Mouse (Mus musculus): ENCODE data around the gene Ydjc. TPM values are rescaled to one million over a fixed set of nuclear protein-coding genes. Genes with fewer than 3 reads are reported as not detected.

Gene Ydjc
- 8.9 and 9.4 TPM in 2 replicates for polyA plus RNA-seq (2016; fragmentation: Nextera tagmentation; extraction: Ambion mirVana)

DNA sequence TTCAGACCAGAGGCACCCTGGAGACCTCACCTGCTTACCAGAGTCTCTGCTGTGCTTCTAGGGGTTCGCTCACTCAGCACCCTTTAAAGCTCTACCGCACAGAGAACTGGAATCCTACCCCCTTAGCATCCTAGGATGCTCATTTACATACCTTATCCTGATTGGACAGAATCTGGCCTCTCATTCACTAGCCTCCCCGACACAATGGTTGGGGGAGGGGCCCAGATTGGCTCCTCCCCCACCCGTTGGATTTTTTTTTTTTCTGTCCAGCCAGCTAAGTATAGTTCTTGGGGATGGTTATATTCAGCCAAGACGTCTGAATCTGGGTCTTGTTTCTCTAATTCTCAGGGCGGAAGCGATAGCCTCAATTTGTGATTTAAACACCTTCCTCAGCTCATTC, at the start of gene Ydjc:
Ydjc (plus strand) TSS at position 283 of the 400 bp plus-strand sequence.
- H3K4me3 ChIP-seq = no peak within 1 kb of the TSS
- 21% methylated on average over 7 of the region's 7 CpGs for WGBS

DNA sequence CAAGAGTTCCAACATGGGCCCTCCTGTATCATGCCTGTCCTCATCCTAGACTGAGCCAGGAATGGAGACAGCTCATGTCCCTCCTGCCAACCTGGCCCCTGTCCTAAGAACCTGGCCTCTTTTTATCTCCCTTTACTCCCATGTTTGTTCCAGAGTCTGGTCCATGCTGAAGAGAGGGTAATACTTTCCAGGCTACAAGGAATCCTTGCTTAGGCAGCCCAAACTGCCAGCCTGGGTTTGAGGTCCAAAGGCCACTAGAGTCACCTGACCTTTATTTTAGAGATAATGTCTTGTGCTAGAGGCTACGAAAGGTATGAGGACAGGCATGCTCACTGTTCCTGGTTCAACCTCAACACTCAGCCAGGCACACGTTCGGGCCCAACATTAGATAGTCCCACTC, 47.5 kb upstream of the Ydjc start:
- ATAC-seq (ENCODE audit: insufficient number of reproducible peaks, insufficient read depth, low FRiP score, low TSS enrichment) = no peak
- H3K4me3 ChIP-seq = no peak overlapping the region
- no peak overlapping the region for H3K9ac ChIP-seq
- H3K27ac ChIP-seq = no peak overlapping the region
- peaks cover 88% of the 10 kb centered on the region for H3K36me3 ChIP-seq
- no peaks in the 10 kb centered on the region for H3K4me1 ChIP-seq
- H3K4me2 ChIP-seq (replicated peaks) = no peak overlapping the region
- no peaks in the 10 kb centered on the region for H3K9me3 ChIP-seq
- 93% methylated on average over 3 of the region's 3 CpGs for WGBS
- no peaks in the 10 kb centered on the region for H3K27me3 ChIP-seq

More for the DNA sequence above, at the start of gene Ydjc:
- Histone ChIP-seq H3K9ac (no peak within 1 kb of the TSS), H3K4me2 (replicated peaks) (no peak within 1 kb of the TSS), H3K27me3 (peaks cover 12% of the 10 kb centered on the region; the same call in 1 of the 2 replicates), H3K9me3 (no peaks in the 10 kb centered on the region), H3K36me3 (no peaks in the 10 kb centered on the region), H3K27ac (no peak within 1 kb of the TSS), H3K4me1 (peaks cover 14% of the 10 kb centered on the region; the same call in 1 of the 2 replicates)
- no peak for ATAC-seq (ENCODE audit: insufficient number of reproducible peaks, insufficient read depth, low FRiP score, low TSS enrichment)

DNA sequence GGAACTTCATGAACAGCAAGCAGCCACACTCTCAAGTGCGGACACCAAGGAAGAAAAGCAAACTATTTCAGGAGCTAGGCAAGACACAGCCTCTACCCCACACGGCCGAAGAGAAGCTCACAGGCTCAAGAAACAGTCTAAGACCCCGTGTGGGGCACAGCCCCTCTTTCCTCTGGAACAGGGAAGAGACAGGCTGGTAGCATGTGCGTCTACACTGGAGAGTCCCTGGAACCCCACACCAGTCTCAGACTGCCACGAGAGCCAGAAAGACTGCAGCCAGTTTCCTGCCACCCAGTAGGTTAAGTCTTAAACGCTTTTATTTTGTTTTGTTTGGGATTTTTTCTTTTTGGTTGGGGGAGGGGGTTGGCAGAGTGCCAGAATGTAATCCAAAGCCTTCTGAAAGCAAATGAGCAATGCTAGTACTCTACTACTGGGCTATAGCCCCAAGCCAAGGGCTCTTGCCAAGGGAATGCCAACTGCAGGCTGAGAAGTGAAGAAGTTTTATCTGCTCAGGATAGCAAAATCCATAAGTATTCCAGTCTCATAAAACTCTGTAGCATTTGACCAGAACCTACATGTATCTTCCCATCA, 41.7 kb upstream of the Ydjc start:
- Histone ChIP-seq H3K9me3 (no peaks in the 10 kb centered on the region), H3K4me2 (replicated peaks) (no peak overlapping the region), H3K9ac (no peak overlapping the region), H3K4me3 (no peak overlapping the region), H3K4me1 (peaks cover 8% of the 10 kb centered on the region), H3K27ac (0 out of 2 replicates have a peak overlapping the region, but pooled peaks have one; percentile 37), H3K27me3 (no peaks in the 10 kb centered on the region), H3K36me3 (peaks cover 84% of the 10 kb centered on the region)
- 63% methylated on average over 7 of the region's 7 CpGs for WGBS
- ATAC-seq (ENCODE audit: insufficient number of reproducible peaks, insufficient read depth, low FRiP score, low TSS enrichment) = no peak

DNA sequence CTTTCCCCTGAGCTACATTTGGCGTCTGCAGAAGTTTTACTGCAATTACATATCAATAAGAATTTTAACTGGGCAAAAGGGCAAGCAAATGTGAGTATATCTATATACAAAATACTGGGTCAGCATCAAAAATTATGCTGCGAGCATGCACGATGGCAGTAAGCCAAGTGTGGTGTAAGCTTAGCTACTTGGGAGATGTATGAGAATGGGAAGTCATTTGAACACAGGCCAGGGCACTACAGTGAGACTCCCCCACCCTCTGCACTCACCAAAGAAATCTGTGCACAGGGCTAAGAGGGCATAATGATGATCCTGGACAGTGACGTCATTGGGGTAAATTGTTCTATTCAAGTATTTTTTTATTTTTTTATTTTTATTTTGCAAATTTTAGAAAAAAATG, 39.8 kb upstream of the Ydjc start:
- no peak for ATAC-seq (ENCODE audit: insufficient number of reproducible peaks, insufficient read depth, low FRiP score, low TSS enrichment)
- Histone ChIP-seq H3K4me1 (peaks cover 9% of the 10 kb centered on the region), H3K9me3 (no peaks in the 10 kb centered on the region), H3K9ac (no peak overlapping the region), H3K4me2 (replicated peaks) (no peak overlapping the region), H3K4me3 (no peak overlapping the region), H3K36me3 (peaks cover 75% of the 10 kb centered on the region), H3K27ac (no peak overlapping the region), H3K27me3 (no peaks in the 10 kb centered on the region)
- 91% methylated on average over 4 of the region's 4 CpGs for WGBS

DNA sequence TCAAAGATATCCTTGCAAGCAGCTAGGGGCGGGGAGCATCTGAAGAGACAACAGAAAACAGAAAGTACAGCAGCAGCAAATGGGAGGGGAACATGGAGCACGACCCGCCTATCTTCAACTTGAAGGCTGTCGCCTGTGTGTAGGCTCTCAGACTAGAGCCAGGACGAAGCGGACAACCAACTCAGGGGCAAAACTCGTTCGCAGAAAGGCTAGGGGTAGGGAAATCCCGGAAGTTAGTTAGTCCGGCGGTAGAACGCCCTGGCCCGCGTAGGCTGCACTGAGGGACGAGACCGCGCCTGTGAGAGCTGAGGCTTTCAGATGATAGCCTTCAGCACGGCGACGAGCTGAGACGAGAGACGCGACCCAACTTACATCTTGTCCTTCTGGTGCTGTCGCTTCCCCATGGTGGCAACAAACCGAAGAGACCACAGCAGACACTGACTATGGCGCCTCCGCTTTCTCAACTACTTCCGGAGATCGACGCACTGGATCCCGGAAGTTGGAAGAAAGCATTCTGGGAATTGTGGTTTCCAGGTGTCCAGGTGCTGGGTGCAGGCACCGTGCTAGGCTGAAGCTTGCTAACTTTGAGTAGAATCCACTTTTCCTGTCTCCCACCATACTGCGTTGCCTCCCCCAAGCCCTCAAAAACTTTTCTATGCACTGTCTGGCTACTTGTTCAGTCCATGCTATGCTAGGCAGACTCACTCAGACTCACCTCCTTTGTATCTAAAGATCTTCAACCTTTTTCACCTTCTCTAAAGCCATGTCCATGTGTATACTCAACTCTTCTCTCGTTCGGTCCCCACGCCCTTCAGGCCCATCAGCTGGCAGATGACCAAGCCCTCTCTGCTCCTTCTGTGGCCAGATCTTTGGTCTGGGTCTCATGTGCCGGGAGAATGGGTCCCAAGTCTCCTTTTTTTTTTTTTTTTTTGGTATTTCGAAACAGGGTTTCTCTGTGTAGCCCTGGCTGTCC, 33.4 kb upstream of the Ydjc start, which contains the start of gene Ppil2:
Ppil2 (minus strand) TSS at position 487 of the 973 bp plus-strand sequence.
- Histone ChIP-seq H3K9ac (peak within 1 kb of the TSS; percentile 64), H3K9me3 (no peaks in the 10 kb centered on the region), H3K4me2 (replicated peaks) (peak within 1 kb of the TSS; percentile 74), H3K27me3 (no peaks in the 10 kb centered on the region), H3K4me3 (peak within 1 kb of the TSS; percentile 87), H3K27ac (peak within 1 kb of the TSS; percentile 61; the same call in 1 of the 2 replicates), H3K36me3 (peaks cover 42% of the 10 kb centered on the region), H3K4me1 (peaks cover 9% of the 10 kb centered on the region)
- WGBS = 10% methylated on average over 38 of the region's 38 CpGs
- ATAC-seq (ENCODE audit: insufficient number of reproducible peaks, insufficient read depth, low FRiP score, low TSS enrichment) = peak; percentile 78

DNA sequence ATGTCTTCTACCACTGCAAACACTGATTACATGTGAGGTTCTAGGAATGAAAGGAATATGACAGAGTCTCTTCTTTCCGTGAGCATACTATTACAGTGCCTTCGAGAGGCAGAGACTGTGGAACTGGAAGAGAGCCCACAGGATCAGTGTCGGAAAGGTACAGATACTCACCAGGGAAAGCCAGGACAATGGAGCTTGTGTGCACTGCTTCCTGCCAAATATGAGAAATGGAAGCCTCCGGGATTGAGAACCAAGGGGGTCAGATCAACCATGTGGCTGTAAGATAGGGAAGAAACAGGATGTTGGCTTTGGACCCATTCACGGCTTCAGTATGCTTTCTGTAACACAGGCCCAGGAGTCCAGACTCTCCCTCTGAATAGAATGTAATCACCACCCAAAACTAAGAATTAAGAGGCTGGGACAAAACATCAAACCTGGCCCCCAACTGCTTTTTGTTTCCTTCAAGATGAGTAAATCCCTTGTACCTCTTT, 27.1 kb upstream of the Ydjc start:
- H3K4me3 ChIP-seq = no peak overlapping the region
- peaks cover 8% of the 10 kb centered on the region; the same call in 1 of the 2 replicates for H3K4me1 ChIP-seq
- H3K4me2 ChIP-seq (replicated peaks) = no peak overlapping the region
- peaks cover 69% of the 10 kb centered on the region for H3K36me3 ChIP-seq
- no peaks in the 10 kb centered on the region for H3K27me3 ChIP-seq
- H3K27ac ChIP-seq = no peak overlapping the region
- ATAC-seq (ENCODE audit: insufficient number of reproducible peaks, insufficient read depth, low FRiP score, low TSS enrichment) = no peak
- 86% methylated on average over 5 of the region's 5 CpGs for WGBS
- H3K9me3 ChIP-seq = no peaks in the 10 kb centered on the region
- no peak overlapping the region for H3K9ac ChIP-seq

DNA sequence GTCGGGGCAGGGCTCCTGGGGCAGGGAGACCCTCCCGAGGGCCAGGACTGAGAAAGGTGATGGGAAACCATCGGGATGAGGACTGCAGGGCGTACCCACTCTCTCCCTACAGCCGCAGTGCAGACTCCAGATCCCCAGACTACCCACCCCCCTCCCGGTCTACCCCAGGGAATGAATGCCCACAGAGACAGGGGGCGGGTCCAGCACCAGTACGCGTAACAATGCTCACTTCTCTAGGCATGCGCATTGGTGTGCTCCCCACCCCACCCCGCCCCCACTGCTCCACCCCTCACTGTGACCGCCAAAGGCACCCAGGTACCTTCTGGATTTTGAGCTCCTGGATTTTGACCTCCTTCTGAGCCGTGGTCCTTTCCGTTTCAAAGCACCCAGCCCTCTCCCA, 22.9 kb upstream of the Ydjc start:
- Histone ChIP-seq H3K9ac (no peak overlapping the region), H3K36me3 (peaks cover 50% of the 10 kb centered on the region), H3K27ac (no peak overlapping the region), H3K4me1 (peaks cover 26% of the 10 kb centered on the region), H3K4me2 (replicated peaks) (no peak overlapping the region), H3K4me3 (no peak overlapping the region), H3K9me3 (no peaks in the 10 kb centered on the region), H3K27me3 (no peaks in the 10 kb centered on the region)
- ATAC-seq (ENCODE audit: insufficient number of reproducible peaks, insufficient read depth, low FRiP score, low TSS enrichment) = no peak
- 66% methylated on average over 14 of the region's 14 CpGs for WGBS

DNA sequence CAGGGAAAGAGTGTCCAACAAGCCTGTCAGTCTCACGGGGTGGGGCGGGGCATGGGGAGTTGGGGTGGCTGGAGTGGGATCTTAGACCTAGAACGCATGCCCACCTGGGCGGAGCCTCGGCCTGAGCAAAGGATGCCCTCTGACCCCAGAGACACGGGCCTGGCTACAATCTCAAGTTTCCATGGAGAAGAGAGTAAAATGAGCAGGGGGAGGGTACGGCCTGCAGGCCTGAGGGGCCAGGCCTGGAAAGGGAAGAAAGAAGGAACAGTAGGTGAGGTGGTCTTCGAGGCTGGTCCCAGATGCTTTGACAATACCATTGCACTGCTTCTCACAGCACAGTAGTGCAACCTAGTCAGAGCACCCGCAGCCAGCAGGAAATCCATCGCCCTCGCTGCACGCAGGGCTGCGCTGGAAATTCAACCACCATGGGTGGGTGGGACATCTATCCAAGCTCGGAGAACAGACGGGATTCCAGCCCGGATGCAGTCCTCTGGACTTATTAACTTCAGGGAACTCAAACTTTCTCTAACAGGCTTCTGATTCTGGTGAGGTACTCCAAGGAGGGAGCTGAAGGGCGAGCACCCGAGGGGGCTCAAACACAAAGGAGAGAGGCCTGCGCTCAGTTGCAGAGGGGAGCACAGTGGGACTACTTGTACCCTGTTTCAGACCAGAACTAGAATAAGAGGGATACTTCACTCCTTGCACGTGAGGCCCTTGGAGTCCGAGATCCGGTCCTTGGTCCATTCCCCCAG, 20.1 kb upstream of the Ydjc start:
- WGBS = 2% methylated on average over 22 of the region's 22 CpGs
- H3K4me2 ChIP-seq (replicated peaks) = peak overlapping the region; percentile 78
- peaks cover 26% of the 10 kb centered on the region for H3K4me1 ChIP-seq
- H3K4me3 ChIP-seq = peak overlapping the region; percentile 58
- no peaks in the 10 kb centered on the region for H3K27me3 ChIP-seq
- peak overlapping the region; percentile 74 for H3K27ac ChIP-seq
- H3K9ac ChIP-seq = peak overlapping the region; percentile 70
- peaks cover 32% of the 10 kb centered on the region for H3K36me3 ChIP-seq
- peak; percentile 37; the same call in 1 of the 2 replicates for ATAC-seq (ENCODE audit: insufficient number of reproducible peaks, insufficient read depth, low FRiP score, low TSS enrichment)
- H3K9me3 ChIP-seq = no peaks in the 10 kb centered on the region

DNA sequence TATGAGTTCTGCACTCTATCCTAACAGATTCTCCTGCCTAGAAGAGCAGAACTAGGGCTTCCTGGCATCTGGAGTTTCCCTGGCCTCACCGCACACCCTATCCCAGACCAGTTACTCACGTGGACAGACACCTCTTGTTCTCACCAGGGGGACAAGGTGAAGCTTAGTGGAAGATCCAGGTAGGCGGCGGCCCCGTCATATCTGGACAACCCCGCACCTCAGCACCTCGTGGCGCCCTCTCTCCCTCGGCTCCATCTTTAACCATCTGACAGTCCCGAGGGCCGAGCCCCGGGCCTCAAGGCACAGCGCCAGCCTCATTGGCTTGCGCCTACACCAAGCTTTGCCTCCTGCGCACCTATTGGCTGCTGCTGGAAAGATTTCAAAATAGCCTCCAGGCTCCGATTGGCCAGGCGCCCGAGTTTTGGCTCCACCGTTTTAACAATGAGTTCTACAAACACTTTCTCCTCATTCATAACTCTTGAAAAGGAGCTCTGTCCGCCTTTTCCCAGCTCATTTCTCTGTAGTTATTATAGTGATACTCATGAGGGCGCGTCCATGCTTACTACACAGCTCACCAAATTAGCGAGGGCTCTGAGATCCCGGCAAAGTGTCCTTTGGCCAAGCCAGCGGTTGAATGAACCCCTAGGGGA, 19.4 kb upstream of the Ydjc start, which contains the start of gene 2610318N02Rik:
2610318N02Rik (minus strand) TSS at position 297 of the 650 bp plus-strand sequence.
- peak within 1 kb of the TSS; percentile 78 for H3K27ac ChIP-seq
- under 1% methylated on average over 25 of the region's 25 CpGs for WGBS
- H3K9me3 ChIP-seq = no peaks in the 10 kb centered on the region
- peak within 1 kb of the TSS; percentile 78 for H3K4me2 ChIP-seq (replicated peaks)
- ATAC-seq (ENCODE audit: insufficient number of reproducible peaks, insufficient read depth, low FRiP score, low TSS enrichment) = peak; percentile 90
- no peaks in the 10 kb centered on the region for H3K27me3 ChIP-seq
- peaks cover 26% of the 10 kb centered on the region for H3K4me1 ChIP-seq
- peaks cover 29% of the 10 kb centered on the region for H3K36me3 ChIP-seq
- H3K4me3 ChIP-seq = peak within 1 kb of the TSS; percentile 58
- peak within 1 kb of the TSS; percentile 70 for H3K9ac ChIP-seq

DNA sequence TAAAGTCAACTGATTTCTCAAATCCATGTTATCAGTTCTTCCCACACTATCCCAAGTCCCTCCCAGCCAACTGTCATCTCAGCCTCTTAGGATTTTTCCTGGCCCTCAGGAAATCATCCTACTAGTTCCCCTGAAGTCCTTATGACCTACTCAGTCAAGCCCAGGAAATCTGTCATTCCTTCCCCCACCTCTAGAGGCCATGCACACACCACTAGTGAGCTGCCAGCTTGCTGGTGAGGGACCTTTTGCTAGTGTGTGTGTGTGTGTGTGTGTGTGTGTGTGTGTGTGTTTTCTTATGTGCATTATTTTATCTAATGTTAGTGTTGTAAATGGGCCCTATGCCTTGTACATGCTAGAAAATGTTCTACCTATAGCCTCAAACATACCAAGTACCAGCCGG, 17.1 kb upstream of the Ydjc start:
- WGBS = 91% methylated on average over 1 of the region's 1 CpGs
- Histone ChIP-seq H3K4me2 (replicated peaks) (no peak overlapping the region), H3K9ac (no peak overlapping the region), H3K4me3 (no peak overlapping the region), H3K4me1 (peaks cover 30% of the 10 kb centered on the region), H3K36me3 (peaks cover 6% of the 10 kb centered on the region), H3K27me3 (no peaks in the 10 kb centered on the region), H3K27ac (no peak overlapping the region), H3K9me3 (no peaks in the 10 kb centered on the region)
- ATAC-seq (ENCODE audit: insufficient number of reproducible peaks, insufficient read depth, low FRiP score, low TSS enrichment) = no peak
